Mouse (Mus musculus) MEL (cell line): ENCODE results near the gene Sept9. TPM values are rescaled to one million over a fixed set of nuclear protein-coding genes. Genes with fewer than 3 reads are reported as not detected.

ENCODE experiments used
- DNase-seq: peaks from one replicate; pipeline ENCODE4 v3.0.0; 2011; ENCODE audit warnings: low read depth, low spot score
- H3K27ac ChIP-seq: 2 replicates; pipeline ENCODE4 v1.5.1; 2012; ENCODE audit warnings: low read depth, mild to moderate bottlenecking, control low read depth, low read length, moderate library complexity; ENCODE audit not compliant: control insufficient read depth
- H3K27me3 ChIP-seq, 2 experiments: fragments of 150-350 bp in 1 of 2; sonication (generic) in 1 of 2; 2 replicates each; pipeline ENCODE4 v1.6.1; 2012; ENCODE audit warnings: low read length in 2 of 2, mild to moderate bottlenecking in 2 of 2, improper control_type of control experiment in 1 of 2, moderate library complexity in 1 of 2; ENCODE audit not compliant: insufficient read depth in 2 of 2, control insufficient read depth in 1 of 2
- H3K36me3 ChIP-seq, 2 experiments: 2 replicates each; pipeline ENCODE4 v1.6.1; 2012 to 2014; ENCODE audit warnings: low read length in 2 of 2, improper control_type of control experiment in 1 of 2, inconsistent platforms in 1 of 2, mild to moderate bottlenecking in 1 of 2; ENCODE audit not compliant: insufficient read depth in 2 of 2, control insufficient read depth in 1 of 2
- H3K4me1 ChIP-seq, 2 experiments: fragments of 150-350 bp in 1 of 2; sonication (generic) in 1 of 2; 2 replicates each; pipeline ENCODE4 v1.6.1; 2012; ENCODE audit warnings: low read length in 2 of 2, improper control_type of control experiment in 1 of 2, mild to moderate bottlenecking in 1 of 2; ENCODE audit not compliant: insufficient read depth in 2 of 2, control insufficient read depth in 1 of 2
- H3K4me3 ChIP-seq, 2 experiments: fragments of 150-350 bp in 1 of 2; sonication (generic) in 1 of 2; 2 replicates each; pipeline ENCODE4 v1.5.1; 2012; ENCODE audit warnings: low read depth in 2 of 2, low read length in 2 of 2, mild to moderate bottlenecking in 2 of 2, moderate library complexity in 2 of 2, control low read depth in 1 of 2, improper control_type of control experiment in 1 of 2; ENCODE audit not compliant: control insufficient read depth in 1 of 2, insufficient read depth in 1 of 2
- H3K79me2 ChIP-seq: 2 replicates; pipeline ENCODE4 v1.6.1; 2012; ENCODE audit warnings: mild to moderate bottlenecking, low read length, moderate library complexity; ENCODE audit not compliant: control insufficient read depth, poor library complexity, insufficient read depth
- H3K9ac ChIP-seq: 2 replicates; pipeline ENCODE4 v1.6.1; 2012; ENCODE audit warnings: low read depth, mild to moderate bottlenecking, control low read depth, low read length, moderate library complexity; ENCODE audit not compliant: control insufficient read depth, poor library complexity, severe bottlenecking
- H3K9me3 ChIP-seq: fragments of 150-350 bp; sonication (generic); replicated peaks from 2 replicates; pipeline ENCODE4 v1.6.1; 2012; ENCODE audit warnings: mild to moderate bottlenecking, low read length, improper control_type of control experiment, moderate library complexity; ENCODE audit not compliant: insufficient read depth
- BHLHE40 ChIP-seq: IDR thresholded peaks from 2 replicates; pipeline ENCODE4 v1.6.1; 2012; ENCODE audit warnings: low read depth, mild to moderate bottlenecking, inconsistent platforms, low read length, improper control_type of control experiment, borderline replicate concordance
- CHD1 ChIP-seq: IDR thresholded peaks from 2 replicates; pipeline ENCODE4 v1.6.1; 2012; ENCODE audit warnings: low read depth, mild to moderate bottlenecking, inconsistent platforms, low read length, improper control_type of control experiment
- CHD2 ChIP-seq: IDR thresholded peaks from 2 replicates; pipeline ENCODE4 v1.6.1; 2011; ENCODE audit warnings: low read length, improper control_type of control experiment
- CTCF ChIP-seq, 3 experiments: IDR thresholded peaks in 2 of 3; conservative IDR thresholded peaks in 1 of 3; 2 replicates each; pipeline ENCODE4 v1.5.1; 2011 to 2012; ENCODE audit warnings: low read length in 3 of 3, low read depth in 2 of 3, mild to moderate bottlenecking in 2 of 3, improper control_type of control experiment in 1 of 3, inconsistent platforms in 1 of 3, mixed read lengths in 1 of 3, moderate library complexity in 1 of 3; ENCODE audit not compliant: control insufficient read depth in 1 of 3, insufficient read depth in 1 of 3, poor library complexity in 1 of 3, severe bottlenecking in 1 of 3
- E2F4 ChIP-seq: IDR thresholded peaks from 2 replicates; pipeline ENCODE4 v1.6.1; 2011; ENCODE audit warnings: low read depth, low read length, improper control_type of control experiment, borderline replicate concordance
- EP300 ChIP-seq, 2 experiments: IDR thresholded peaks; 2 replicates each; pipeline ENCODE4 v1.6.1; 2011; ENCODE audit warnings: improper control_type of control experiment in 2 of 2, low read length in 2 of 2, low read depth in 1 of 2, mild to moderate bottlenecking in 1 of 2
- ETS1 ChIP-seq: IDR thresholded peaks from 2 replicates; pipeline ENCODE4 v1.6.1; 2012; ENCODE audit warnings: low read depth, mild to moderate bottlenecking, inconsistent platforms, low read length, improper control_type of control experiment, moderate library complexity
- GABPA ChIP-seq: IDR thresholded peaks from 2 replicates; pipeline ENCODE4 v1.6.1; 2012; ENCODE audit warnings: low read depth, mild to moderate bottlenecking, inconsistent platforms, low read length, improper control_type of control experiment, moderate library complexity
- MAFK ChIP-seq: IDR thresholded peaks from 2 replicates; pipeline ENCODE4 v1.6.1; 2011; ENCODE audit warnings: low read depth, mild to moderate bottlenecking, low read length, improper control_type of control experiment, borderline replicate concordance
- MAZ ChIP-seq: IDR thresholded peaks from 2 replicates; pipeline ENCODE4 v1.6.1; 2012; ENCODE audit warnings: low read depth, mild to moderate bottlenecking, inconsistent platforms, low read length, improper control_type of control experiment
- NELFE ChIP-seq: IDR thresholded peaks from 2 replicates; pipeline ENCODE4 v1.6.1; 2011; ENCODE audit warnings: low read depth, low read length, improper control_type of control experiment
- NRF1 ChIP-seq: IDR thresholded peaks from 2 replicates; pipeline ENCODE4 v1.6.1; 2014; ENCODE audit warnings: low read depth, mild to moderate bottlenecking, inconsistent platforms, low read length, improper control_type of control experiment, moderate library complexity; ENCODE audit not compliant: poor library complexity, insufficient read depth, severe bottlenecking
- POLR2A ChIP-seq, 2 experiments: IDR thresholded peaks; 2 replicates each; pipeline ENCODE4 v1.6.1; 2011 to 2012; ENCODE audit warnings: low read length in 2 of 2, mild to moderate bottlenecking in 2 of 2, control low read depth in 1 of 2, improper control_type of control experiment in 1 of 2, low read depth in 1 of 2, moderate library complexity in 1 of 2; ENCODE audit not compliant: control insufficient read depth in 1 of 2, insufficient read depth in 1 of 2, poor library complexity in 1 of 2
- POLR2AphosphoS2 ChIP-seq: IDR thresholded peaks from 2 replicates; pipeline ENCODE4 v1.6.1; 2011; ENCODE audit warnings: low read length, improper control_type of control experiment
- RAD21 ChIP-seq: IDR thresholded peaks from 2 replicates; pipeline ENCODE4 v1.6.1; 2011; ENCODE audit warnings: mild to moderate bottlenecking, low read depth, low read length, improper control_type of control experiment
- SIN3A ChIP-seq: IDR thresholded peaks from 2 replicates; pipeline ENCODE4 v1.6.1; 2012; ENCODE audit warnings: low read length, improper control_type of control experiment, inconsistent platforms
- SMC3 ChIP-seq: IDR thresholded peaks from 2 replicates; pipeline ENCODE4 v1.6.1; 2011; ENCODE audit warnings: low read depth, low read length, improper control_type of control experiment
- USF1 ChIP-seq: IDR thresholded peaks from 2 replicates; pipeline ENCODE4 v1.6.1; 2014; ENCODE audit warnings: low read depth, mild to moderate bottlenecking, inconsistent platforms, low read length, improper control_type of control experiment, moderate library complexity
- USF2 ChIP-seq, 2 experiments: IDR thresholded peaks; 2 replicates each; pipeline ENCODE4 v1.6.1; 2011 to 2012; ENCODE audit warnings: improper control_type of control experiment in 2 of 2, low read length in 2 of 2, borderline replicate concordance in 1 of 2, inconsistent platforms in 1 of 2, low read depth in 1 of 2, mild to moderate bottlenecking in 1 of 2; ENCODE audit not compliant: insufficient read depth in 1 of 2
- ZC3H11A ChIP-seq: IDR thresholded peaks from 2 replicates; pipeline ENCODE4 v1.6.1; 2012; ENCODE audit warnings: low read depth, mild to moderate bottlenecking, inconsistent platforms, low read length, improper control_type of control experiment
- ZKSCAN1 ChIP-seq: IDR thresholded peaks from 2 replicates; pipeline ENCODE4 v1.6.1; 2012; ENCODE audit warnings: low read depth, mild to moderate bottlenecking, inconsistent platforms, low read length, improper control_type of control experiment, moderate library complexity
- ZMIZ1 ChIP-seq: IDR thresholded peaks from 2 replicates; pipeline ENCODE4 v1.6.1; 2012; ENCODE audit warnings: low read depth, mild to moderate bottlenecking, inconsistent platforms, low read length, improper control_type of control experiment, moderate library complexity
- ZNF384 ChIP-seq: IDR thresholded peaks from 2 replicates; pipeline ENCODE4 v1.6.1; 2012; ENCODE audit warnings: low read depth, mild to moderate bottlenecking, inconsistent platforms, low read length, improper control_type of control experiment
- polyA plus RNA-seq, 2 experiments: library from polyadenylated mRNA; stranded (reverse) in 1 of 2; unstranded in 1 of 2; fragments of >175 nt in 1 of 2; fragments of >200 nt in 1 of 2; gene quantifications; 2 replicates each; pipeline versions ENCODE4 v1.2.1 to v1.2.4; 2012; ENCODE audit warnings: low replicate concordance in 2 of 2, low read depth in 1 of 2; ENCODE audit not compliant: insufficient read length in 2 of 2, insufficient read depth in 1 of 2, missing spikeins in 1 of 2
- total RNA-seq: library from RNA; depleted of rRNA; stranded (reverse); fragments of 300-350 nt; gene quantifications from 2 replicates; pipeline ENCODE4 v1.2.3, GENCODE M21; 2012

Sept9 gene
- total and polyA plus RNA-seq, 3 experiments = 49.7 to 196 (median 163) TPM

DNA sequence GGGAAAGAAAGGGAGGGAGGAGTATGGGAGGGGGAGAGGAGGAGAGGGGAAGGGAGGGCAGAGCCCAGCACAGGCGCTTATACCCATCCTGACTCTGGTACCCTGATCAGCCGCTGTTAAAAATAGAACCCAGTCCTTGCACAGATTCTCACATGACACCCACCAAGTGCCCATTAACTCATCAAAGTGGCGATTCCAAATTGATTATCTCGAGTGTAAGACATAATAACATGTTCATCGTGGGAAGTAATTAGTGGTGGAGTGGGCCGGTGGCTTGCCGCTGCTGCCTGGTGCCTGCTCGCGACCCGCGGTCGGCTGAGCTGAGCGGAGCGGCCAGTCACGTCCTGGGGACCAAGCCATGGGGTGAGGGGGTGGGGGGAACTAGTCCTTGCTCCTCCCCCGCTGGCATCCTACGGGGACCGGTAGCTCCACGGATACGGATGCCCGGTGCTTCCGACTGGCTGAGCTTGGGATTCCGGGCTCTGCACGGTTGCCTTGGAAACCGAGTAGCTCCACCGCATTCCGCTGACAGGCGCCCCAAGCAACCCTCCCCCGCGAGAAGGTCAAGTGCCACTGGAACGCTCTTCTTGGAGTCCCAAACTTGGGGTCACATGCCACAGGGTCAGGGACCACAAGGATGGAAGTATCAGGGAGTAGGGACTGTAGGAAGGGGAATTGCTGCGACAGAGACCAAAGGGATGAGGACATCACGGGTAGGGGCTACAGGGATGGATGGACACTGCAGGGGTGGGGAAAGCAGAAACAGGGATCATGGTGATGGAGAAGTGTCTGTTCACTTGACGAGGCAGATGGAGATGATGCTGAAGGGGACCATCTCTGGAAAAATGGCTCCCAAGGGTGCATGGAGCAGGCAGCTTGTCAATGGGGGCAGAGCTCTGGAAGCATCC is 195.0 kb downstream of the Sept9 start:
- H3K9ac ChIP-seq = no peak overlapping the region
- H3K27ac ChIP-seq = no peak overlapping the region
- no peak overlapping the region for H3K4me3 ChIP-seq
- TF ChIP-seq ZMIZ1 (no peak), CTCF (IDR thresholded peaks at IDR 0.05 in 2 of 3, conservative IDR thresholded peaks at IDR 0.05 in 1 of 3; ENCODE audit: control insufficient read depth in 1 of 3, insufficient read depth in 1 of 3, low read depth in 2 of 3, low read length in 3 of 3, poor library complexity in 1 of 3, severe bottlenecking in 1 of 3) (no peak), BHLHE40 (no peak), SMC3 (no peak), NRF1 (no peak), POLR2A (IDR thresholded peaks at IDR 0.05; ENCODE audit: control insufficient read depth in 1 of 2, insufficient read depth in 1 of 2, low read depth in 1 of 2, low read length in 2 of 2, poor library complexity in 1 of 2) (no peak), E2F4 (no peak), USF2 (IDR thresholded peaks at IDR 0.05; ENCODE audit: borderline replicate concordance in 1 of 2, insufficient read depth in 1 of 2, low read depth in 1 of 2, low read length in 2 of 2) (no peak), ZC3H11A (no peak), MAZ (no peak), ETS1 (no peak)
- no peaks in the 10 kb centered on the region for H3K36me3 ChIP-seq
- H3K9me3 ChIP-seq = no peaks in the 10 kb centered on the region
- H3K4me1 ChIP-seq = peaks cover 0 to 3% of the 10 kb centered on the region in 2 experiments; a peak in 1 of 4 replicates
- no peak for DNase-seq
- H3K27me3 ChIP-seq = peaks cover 0 to 1% of the 10 kb centered on the region in 2 experiments; a peak in 3 of 4 replicates
- no peaks in the 10 kb centered on the region for H3K79me2 ChIP-seq

DNA sequence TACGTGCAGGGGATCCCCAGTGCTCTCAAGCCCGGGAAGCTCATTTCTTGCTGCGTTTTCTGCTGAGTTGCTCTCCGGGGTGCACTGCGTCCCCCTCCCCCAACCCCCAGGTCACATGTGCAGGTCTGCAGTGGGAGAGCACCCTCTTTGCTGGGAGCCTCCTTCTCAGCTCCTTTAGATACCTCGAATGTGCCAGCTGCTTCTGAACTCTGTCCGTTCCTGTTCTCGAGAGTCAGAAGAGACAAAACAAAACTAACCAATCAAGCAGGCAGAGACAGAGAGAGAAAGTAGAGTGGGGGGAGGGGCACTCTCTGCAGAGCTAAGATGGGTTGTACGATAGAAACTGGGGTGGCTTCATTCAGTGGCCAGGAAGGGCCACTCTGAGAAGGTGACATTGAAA is 195.8 kb downstream of the Sept9 start:
- no peaks in the 10 kb centered on the region for H3K36me3 ChIP-seq
- H3K4me3 ChIP-seq = no peak overlapping the region
- H3K9ac ChIP-seq = no peak overlapping the region
- no peak for DNase-seq
- no peaks in the 10 kb centered on the region for H3K9me3 ChIP-seq
- H3K4me1 ChIP-seq = peaks cover 0 to under 1% of the 10 kb centered on the region in 2 experiments; a peak in 1 of 4 replicates
- H3K27ac ChIP-seq = no peak overlapping the region
- peaks cover 0 to 3% of the 10 kb centered on the region in 2 experiments; a peak in 3 of 4 replicates for H3K27me3 ChIP-seq
- TF ChIP-seq CTCF (IDR thresholded peaks at IDR 0.05 in 2 of 3, conservative IDR thresholded peaks at IDR 0.05 in 1 of 3; ENCODE audit: control insufficient read depth in 1 of 3, insufficient read depth in 1 of 3, low read depth in 2 of 3, low read length in 3 of 3, poor library complexity in 1 of 3, severe bottlenecking in 1 of 3) (no peak), SIN3A (no peak), MAZ (no peak), CHD2 (no peak), NELFE (no peak), ZC3H11A (no peak), MAFK (no peak), ZKSCAN1 (no peak), ZNF384 (no peak), ZMIZ1 (no peak), GABPA (no peak), POLR2AphosphoS2 (no peak), RAD21 (no peak), CHD1 (no peak), EP300 (IDR thresholded peaks at IDR 0.05; ENCODE audit: low read depth in 1 of 2, low read length in 2 of 2) (no peak), USF1 (no peak)
- no peaks in the 10 kb centered on the region for H3K79me2 ChIP-seq
